Mouse (Mus musculus) bone marrow macrophage, adult 2 months (primary cell): ENCODE measurements around the gene Brk1. TPM values are rescaled to one million over a fixed set of nuclear protein-coding genes. Genes with fewer than 3 reads are reported as not detected.

Source experiments
- H3K27ac ChIP-seq: 2 replicates; pipeline ENCODE4 v1.5.1; 2012; ENCODE audit warnings: low read depth, low read length; ENCODE audit not compliant: insufficient read depth
- H3K4me1 ChIP-seq: 2 replicates; pipeline ENCODE4 v1.6.1; 2012; ENCODE audit warnings: low read length; ENCODE audit not compliant: control insufficient read depth, insufficient read depth
- H3K4me3 ChIP-seq: 2 replicates; pipeline ENCODE4 v1.5.1; 2012; ENCODE audit warnings: mild to moderate bottlenecking, low read length, moderate library complexity; ENCODE audit not compliant: insufficient read depth
- CTCF ChIP-seq: IDR thresholded peaks from 2 replicates; pipeline ENCODE4 v1.5.1; 2012; ENCODE audit warnings: low read depth, mild to moderate bottlenecking, low read length, moderate library complexity
- POLR2A ChIP-seq: IDR thresholded peaks from 2 replicates; pipeline ENCODE4 v1.6.1; 2012; ENCODE audit warnings: mild to moderate bottlenecking, low read depth, low read length, borderline replicate concordance
- polyA plus RNA-seq: library from polyadenylated mRNA; stranded (reverse); fragments of >200 nt; gene quantifications from 2 replicates; pipeline ENCODE4 v1.2.4, GENCODE M21; 2012; ENCODE audit not compliant: missing spikeins, insufficient read depth, insufficient read length

Brk1 gene
- polyA plus RNA-seq, 1 experiment = 300 TPM

DNA sequence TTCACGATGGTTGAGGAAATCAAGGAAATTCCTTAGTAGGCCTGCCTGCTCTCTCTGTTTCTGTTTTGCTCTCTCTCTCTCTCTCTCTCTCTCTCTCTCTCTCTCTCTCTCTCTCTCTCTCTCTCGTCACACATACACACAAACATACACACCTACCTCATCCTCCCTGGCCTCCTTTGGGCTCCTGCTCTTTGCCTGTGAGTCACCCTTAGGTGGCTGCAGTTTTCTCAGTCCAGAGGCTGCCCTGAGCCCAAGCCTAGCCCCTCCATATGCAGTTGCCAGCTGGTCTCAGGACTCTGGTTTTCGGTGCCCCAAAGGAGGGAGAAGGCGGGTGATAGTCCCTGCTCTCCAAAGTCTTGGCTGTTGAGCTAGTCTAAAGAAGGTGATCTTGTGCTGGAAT is 38.4 kb downstream of the Brk1 start:
- Histone ChIP-seq H3K4me3 (no peak overlapping the region), H3K4me1 (peaks cover 52% of the 10 kb centered on the region), H3K27ac (no peak overlapping the region)
- TF ChIP-seq CTCF (no peak), POLR2A (no peak)

DNA sequence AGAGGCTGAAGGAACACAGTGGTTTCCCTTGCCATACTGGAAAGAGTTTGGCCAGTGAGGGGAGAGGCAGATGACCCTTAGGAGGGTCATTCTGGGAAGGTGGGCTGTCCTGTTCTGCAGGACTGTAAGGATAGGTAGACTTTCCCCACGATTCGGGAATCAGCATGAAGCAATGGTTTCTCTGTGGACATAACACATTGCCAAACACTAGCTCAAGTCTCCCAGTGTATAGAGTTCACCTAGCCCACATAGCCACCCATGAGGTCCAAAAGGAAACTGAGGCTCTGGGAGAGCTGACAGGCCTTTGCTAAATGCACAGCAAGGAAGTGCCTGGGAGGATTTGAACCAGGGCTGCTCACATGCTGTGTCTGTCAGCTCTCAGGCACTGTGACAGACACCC is 39.4 kb downstream of the Brk1 start:
- Histone ChIP-seq H3K4me3 (no peak overlapping the region), H3K4me1 (peaks cover 55% of the 10 kb centered on the region), H3K27ac (peak overlapping the region; percentile 80)
- TF ChIP-seq CTCF = no peak
- TF ChIP-seq POLR2A = no peak

DNA sequence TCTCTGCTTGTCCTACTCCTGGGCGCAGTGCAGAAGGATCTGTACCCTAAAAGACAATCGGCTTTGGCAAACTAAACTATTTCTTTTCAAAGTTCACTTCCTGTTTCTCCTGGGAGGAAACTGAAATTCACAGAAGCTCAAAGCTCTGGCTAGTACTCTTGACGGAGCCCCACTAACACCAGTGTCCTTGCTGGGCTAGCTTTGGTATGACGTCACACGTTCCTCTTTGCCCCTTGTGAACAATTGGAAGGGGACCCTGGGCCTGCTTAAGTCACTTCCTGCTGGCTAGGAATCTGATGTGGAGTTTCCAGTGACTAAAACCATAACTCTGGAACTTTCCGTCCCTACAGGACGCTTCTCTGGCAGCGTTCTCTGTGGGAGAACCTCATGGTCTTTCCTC is 40.2 kb downstream of the Brk1 start:
- peak overlapping the region; percentile 29 for H3K4me3 ChIP-seq
- TF ChIP-seq POLR2A (no peak), CTCF (no peak)
- H3K4me1 ChIP-seq = peaks cover 64% of the 10 kb centered on the region
- H3K27ac ChIP-seq = peak overlapping the region; percentile 80

DNA sequence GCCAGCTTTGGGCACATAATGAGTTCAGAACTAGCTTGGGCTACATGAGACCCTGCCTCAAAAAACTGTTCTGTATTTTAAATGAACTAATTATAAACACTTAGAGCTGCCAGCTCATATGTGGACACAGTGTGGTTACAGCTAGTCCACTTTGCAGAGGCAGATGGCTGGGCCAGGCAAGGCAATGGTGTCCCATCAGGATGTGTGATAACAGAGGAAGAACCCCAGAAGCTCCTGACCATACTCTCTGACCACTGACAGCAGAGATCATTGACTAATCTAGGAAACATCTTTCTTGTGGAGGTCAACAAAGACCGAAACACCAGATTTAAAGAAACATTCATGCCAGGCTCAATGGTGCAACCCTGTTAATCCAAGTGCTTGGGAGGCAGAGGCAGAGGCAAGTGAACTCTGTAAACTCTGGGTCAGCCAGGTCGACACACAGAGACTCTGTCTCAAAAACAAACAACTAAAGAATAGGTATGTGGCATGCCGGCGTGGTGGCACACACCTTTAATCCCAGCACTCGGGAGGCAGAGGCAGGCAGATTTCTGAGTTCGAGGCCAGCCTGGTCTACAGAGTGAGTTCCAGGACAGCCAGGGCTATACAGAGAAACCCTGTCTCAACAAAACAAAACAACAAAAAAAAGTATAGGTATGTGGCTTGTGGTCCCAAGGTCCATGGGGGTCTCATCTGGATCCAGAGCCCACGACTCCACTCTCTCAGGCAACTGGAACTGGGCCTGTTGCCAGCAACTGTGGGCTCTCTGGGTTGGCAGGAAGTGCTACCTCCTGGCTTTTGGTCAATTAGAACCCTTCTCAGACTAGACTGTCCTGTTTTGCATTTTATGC is 45.0 kb downstream of the Brk1 start:
- TF ChIP-seq POLR2A (no peak), CTCF (no peak)
- Histone ChIP-seq H3K4me1 (peaks cover 65% of the 10 kb centered on the region), H3K27ac (peak overlapping the region; percentile 77), H3K4me3 (no peak overlapping the region)

DNA sequence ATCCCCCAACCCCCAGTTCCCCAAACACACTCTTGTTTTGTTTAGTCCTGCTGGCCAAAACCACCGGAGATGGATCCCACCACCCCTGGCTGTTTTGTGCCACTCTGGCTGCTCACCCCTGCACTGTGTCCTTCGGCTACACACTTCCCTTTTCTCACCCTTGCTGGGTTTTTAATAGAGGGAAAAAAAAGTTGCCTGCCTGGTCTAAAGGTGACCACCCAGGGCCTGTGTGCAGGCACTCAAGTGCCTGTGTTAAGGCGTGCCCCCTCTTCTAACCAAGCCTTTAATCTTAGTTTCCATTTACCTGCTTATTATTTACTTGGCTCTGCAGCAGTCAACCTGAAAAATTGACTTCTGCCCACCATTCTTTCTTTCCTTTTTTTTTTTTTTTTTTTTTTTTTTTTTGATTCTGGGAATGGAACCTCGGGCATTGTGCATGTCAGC is 45.6 kb downstream of the Brk1 start:
- TF ChIP-seq POLR2A = no peak
- peaks cover 68% of the 10 kb centered on the region for H3K4me1 ChIP-seq
- peak overlapping the region; percentile 77 for H3K27ac ChIP-seq
- H3K4me3 ChIP-seq = no peak overlapping the region

DNA sequence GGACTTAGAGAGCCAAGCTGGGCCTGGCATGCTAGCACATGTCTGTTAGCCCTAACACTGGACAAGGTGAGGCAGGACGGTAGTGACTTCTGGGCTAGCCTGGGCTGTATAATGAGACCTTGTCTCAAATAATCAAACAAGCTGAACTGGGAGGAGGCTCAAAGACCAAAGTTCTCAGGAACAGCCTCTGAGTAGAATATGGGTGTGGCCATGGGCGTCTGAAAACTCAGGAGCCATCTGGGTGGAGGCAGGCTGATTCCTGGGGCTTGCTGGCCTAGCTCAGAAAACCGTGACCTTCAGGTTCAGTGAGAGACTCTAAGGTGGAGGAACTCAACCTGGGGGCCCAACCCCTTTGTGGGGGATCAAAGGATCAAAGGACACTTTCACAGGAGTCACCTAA is 47.1 kb downstream of the Brk1 start:
- TF ChIP-seq POLR2A (no peak), CTCF (no peak)
- H3K27ac ChIP-seq = no peak overlapping the region
- no peak overlapping the region for H3K4me3 ChIP-seq
- H3K4me1 ChIP-seq = peaks cover 61% of the 10 kb centered on the region

DNA sequence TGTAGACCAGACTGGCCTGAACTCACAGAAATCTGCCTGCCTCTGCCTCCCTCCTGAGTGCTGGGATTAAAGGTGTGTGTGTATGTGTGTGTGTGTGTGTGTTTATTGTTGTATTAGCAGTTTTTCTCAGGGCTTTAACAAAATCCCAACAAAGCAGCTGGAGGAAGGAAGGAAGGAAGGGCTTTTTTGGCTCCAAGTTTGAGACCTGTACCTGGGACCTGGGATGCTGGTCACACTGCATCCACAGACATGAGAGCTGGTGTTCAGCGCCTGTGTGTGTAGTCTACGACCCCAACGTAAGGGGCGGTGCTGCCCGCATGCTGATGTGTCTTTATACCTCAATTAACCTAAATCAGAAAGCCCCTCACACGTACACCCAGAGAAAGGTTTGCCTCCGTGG is 49.0 kb downstream of the Brk1 start:
- peak overlapping the region; percentile 76 for H3K27ac ChIP-seq
- H3K4me3 ChIP-seq = no peak overlapping the region
- TF ChIP-seq POLR2A (no peak), CTCF (no peak)
- H3K4me1 ChIP-seq = peaks cover 77% of the 10 kb centered on the region

DNA sequence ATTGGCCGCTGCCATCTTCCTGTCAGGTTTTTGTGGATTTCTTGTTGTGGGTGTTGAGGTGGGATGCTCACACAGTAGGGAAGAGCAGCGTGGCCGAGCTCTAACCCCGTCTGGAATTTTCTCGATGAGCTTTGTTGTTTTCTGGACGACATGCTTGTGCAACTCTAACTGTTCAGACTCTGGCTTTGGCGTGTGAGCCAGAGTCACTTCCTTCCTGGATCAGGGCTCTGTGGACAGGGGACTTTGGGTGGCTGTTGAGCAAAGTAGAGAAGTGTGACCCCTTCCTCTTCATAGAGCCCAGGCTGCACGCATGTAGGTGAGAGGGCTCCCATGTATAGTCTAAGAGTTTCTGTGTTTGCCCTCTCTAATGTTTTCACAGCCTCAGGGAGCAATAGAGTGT is 49.5 kb downstream of the Brk1 start:
- TF ChIP-seq POLR2A (no peak), CTCF (no peak)

DNA sequence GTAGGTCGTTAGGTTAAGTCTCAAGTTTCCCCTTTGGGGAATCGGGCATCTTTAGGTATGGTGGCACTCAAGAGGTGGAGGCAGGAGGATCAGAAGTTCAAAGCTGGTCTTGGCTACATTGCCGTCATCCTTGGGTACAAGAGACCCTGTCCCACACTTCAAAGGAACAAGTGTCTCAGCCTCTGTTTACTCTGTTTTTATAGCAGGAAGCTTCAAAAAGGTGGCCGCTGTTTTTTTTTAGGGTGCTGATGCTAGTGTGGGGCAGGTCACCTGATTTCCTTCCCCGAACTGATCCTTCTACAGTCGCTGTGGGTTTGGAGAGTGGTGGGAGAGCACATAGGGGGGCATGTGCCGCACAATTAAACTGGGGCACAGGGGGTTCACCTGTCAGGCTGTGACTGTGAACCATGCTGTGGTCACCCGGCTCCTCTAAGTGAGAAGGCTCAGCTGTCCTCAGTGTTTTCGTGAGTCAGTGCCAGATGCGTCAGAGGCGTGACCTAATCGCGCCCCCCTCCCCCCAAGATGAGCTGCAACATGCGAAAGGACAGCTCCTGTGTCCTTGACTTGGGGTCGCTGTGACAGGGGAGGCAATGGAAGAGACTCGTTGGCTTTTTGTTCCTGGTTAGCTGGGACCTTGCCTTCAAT is 50.3 kb downstream of the Brk1 start:
- Histone ChIP-seq H3K4me1 (peaks cover 72% of the 10 kb centered on the region), H3K4me3 (no peak overlapping the region), H3K27ac (peak overlapping the region; percentile 76)
- TF ChIP-seq POLR2A (no peak), CTCF (no peak)

More for the DNA sequence above, 49.5 kb downstream of the Brk1 start:
- H3K4me1 ChIP-seq = peaks cover 76% of the 10 kb centered on the region
- peak overlapping the region; percentile 76 for H3K27ac ChIP-seq
- H3K4me3 ChIP-seq = no peak overlapping the region

DNA sequence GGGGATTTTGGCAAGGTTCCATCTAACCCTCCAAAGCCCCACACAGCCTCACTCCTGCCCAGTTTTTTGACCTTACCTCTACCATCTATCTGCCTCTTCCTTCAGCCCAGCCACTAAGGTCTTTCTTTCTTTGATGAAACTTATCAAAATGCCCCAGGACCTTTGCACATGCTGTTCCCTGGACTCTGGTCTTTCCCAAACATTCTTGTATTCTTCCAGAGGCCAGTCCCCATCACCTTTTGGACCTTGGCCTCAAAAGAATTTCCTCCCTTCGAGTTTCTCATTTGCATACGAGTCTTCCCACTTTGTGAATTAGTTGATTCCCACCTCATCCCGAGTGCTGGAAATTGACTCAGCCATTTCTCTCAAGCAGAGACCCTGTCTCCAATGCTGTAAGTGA is 50.9 kb downstream of the Brk1 start:
- TF ChIP-seq POLR2A (no peak), CTCF (no peak)
- H3K27ac ChIP-seq = no peak overlapping the region
- H3K4me1 ChIP-seq = peaks cover 73% of the 10 kb centered on the region
- H3K4me3 ChIP-seq = no peak overlapping the region

DNA sequence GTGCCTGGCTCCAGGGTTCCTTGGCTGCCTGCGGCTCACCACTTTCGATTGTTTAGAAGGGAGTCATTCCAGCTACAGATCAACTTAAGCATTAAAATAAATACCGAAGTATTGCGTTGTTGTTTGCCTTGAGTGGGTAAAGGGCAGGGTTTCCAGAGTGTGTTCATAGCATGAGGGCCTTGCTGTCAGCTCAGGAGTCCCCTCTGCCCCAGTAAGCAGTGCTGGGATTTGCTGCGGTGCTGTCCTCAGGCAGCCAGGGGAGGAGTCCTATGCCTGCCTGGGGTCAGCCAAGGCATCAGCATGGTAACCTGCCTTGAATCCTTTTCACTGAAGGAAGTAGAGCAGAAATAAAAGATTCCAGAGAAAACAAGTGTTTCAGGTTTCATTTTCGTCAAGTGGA is 52.3 kb downstream of the Brk1 start:
- Histone ChIP-seq H3K4me1 (peaks cover 73% of the 10 kb centered on the region), H3K27ac (peak overlapping the region; percentile 9; the same call in 1 of the 2 replicates)
- no peak for TF ChIP-seq POLR2A
- no peak for TF ChIP-seq CTCF

More for the DNA sequence above, 52.3 kb downstream of the Brk1 start:
- no peak overlapping the region for H3K4me3 ChIP-seq
